Mouse (Mus musculus): Measurements from ENCODE around the gene Ms4a4b.
"Not testable (repeated sequence)": the region's sequence is repeated elsewhere in the genome, so short reads cannot be mapped to it uniquely, and the experiment has no call there.

Ms4a4b gene

DNA sequence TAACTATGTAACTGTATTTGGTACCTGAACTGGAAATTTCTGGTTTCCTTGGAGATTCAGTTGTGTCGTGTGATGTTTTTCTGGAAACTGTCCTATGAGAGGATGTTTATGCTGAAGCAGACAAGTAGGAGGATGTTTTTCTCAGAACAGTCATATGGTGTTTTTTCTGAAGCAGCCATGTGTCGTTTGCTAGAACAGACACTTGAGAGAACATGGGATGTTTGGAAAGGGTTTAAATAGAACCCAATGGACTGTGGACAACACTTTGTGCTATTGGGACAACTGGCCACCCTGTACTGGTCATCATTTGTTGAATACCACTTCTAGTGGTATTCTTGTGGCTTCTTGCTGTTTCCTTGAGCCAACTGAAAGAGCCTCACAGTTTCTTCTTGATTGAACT lies 42.4 kb downstream of the Ms4a4b start, which contains the start of gene Gm8369:
Gm8369 (plus strand) TSS at position 193 of the 400 bp plus-strand sequence.
- DNase-seq (ENCODE audit: low read depth in 2 of 2, low spot score in 2 of 2): peak in 1 of 2 experiments; percentile 51

DNA sequence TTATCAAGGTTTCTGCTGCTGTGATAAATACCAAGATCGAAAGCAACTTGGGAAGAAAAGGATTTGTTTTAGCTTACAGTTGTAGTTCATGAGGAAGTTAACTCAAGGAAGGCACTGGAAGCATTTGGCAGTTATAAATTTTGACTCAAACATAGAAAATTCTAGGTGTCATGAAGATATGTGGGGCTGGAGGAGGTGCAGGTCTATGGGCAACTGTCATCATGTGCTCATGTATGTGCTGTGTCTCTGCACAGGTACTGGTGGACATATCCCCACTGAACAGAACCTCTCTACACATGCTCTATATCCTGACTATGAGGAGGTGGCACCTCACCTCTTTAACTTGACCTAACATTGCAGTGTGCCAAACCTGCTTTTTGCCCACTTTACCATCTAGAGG lies 43.2 kb downstream of the Ms4a4b start:
- no peak for DNase-seq (ENCODE audit: low read depth in 2 of 2, low spot score in 2 of 2)

DNA sequence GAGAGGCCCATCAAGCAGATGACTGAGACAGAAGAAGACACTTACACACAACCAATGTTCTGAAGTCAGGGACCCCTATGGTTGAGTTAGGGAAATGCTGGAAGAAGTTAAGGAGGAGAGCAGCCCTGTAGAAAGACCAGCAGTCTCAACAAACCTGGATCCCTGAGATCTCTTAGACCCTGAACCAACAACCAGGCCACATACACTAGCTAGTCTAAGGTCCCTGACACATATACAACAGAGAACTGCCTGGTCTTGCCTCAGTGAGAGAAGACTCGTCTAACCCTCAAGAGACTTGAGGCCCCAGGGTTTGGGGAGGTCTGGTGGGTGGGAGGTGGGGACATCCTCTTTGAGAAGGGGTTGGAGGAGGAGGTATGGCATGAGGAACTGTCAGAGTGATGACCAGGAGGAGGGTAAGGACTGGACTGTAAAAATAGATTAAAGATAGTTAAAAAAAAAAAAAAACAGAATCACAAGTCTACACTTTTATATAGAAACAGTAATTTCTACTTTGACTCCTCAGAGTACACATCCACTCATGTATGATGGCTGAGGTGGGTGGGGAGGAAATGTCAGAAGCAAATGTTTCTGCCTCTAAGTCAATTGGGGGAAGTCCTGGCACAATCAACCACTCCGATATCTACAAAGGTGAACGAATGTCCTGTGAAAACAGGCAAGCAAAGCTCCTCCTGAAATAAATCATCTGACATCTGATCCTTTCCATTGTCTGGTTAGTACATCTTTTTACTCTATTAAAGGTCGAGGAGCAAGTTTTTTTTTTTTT lies 48.2 kb downstream of the Ms4a4b start:
- no peak for DNase-seq (ENCODE audit: low read depth in 2 of 2, low spot score in 2 of 2)

DNA sequence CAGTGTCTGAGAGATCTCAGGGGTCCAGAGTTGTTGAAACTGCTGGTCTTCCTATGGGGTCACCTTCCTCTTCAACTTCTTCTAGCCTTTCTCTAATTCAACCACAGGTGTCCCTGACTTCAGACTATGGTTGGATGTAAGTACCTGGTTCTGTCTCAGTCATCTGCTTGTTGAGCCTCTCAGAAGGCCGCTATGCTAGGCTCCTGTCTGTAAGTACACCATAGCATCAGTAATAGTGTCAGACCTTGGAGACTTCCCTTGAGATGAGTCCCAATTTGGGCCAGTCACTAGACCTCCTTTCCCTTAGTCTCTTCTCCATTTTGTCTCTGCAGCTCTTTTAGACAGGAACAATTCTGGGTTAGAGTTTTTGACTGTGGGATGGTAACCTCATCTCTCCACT lies 49.3 kb downstream of the Ms4a4b start:
- no peak for DNase-seq (ENCODE audit: low read depth in 2 of 2, low spot score in 2 of 2)

DNA sequence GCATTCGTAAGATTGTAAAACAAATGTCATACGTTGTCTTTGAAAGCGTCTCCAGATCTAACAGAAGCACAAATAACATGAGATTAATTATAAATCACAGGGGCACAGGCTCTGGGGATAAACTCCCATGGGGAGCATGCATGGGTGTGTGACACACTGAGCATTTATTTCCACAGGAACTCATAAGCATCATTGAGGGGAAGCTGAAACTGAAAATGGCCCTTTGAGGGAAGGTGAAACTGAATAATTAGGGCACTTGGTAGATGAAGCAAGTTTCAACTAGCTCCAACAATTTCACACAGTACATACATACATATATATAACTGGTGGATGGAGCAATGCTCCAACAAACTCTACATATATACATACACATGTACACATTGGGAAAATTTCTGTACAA lies 51.2 kb downstream of the Ms4a4b start:
- DNase-seq (ENCODE audit: low read depth in 2 of 2, low spot score in 2 of 2): no peak

DNA sequence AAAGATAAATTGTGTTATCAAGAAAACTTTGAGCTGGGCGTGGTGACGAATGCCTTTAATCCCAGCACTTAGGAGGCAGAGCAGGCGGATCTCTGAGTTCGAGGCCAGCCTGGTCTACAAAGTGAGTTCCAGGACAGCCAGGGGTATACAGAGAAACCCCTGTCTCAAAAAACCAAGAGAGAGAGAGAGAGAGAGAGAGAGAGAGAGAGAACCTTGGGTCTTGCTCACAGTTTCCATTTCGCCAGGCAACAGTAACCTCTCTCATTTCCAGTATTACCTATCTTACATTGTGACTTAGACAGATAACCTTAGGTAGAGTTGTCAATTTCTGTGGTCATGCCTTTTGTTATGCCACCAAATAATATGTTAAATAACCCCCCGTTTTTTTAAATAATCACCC lies 53.0 kb downstream of the Ms4a4b start:
- DNase-seq (ENCODE audit: low read depth in 2 of 2, low spot score in 2 of 2): no peak

DNA sequence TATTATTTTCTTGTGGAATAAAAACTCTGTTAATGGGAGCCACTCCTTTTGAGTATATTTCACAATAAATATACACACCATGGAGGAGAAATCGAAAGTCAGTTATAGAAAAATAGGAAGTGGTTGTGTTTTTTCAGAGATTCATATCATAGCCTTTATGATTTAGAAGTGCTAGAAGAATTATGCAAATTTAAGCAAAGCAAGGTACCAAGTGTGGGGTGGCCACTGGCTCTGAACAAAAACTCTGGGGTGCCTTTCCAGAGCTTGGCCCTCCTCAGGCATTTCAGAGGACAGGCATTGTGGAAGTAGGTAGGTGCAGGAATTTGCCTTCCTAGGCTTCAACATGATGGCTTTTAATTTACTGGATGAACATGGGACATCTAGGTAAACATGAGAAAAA lies 53.9 kb downstream of the Ms4a4b start:
- not testable (repeated sequence) for DNase-seq (ENCODE audit: low read depth in 2 of 2, low spot score in 2 of 2)

DNA sequence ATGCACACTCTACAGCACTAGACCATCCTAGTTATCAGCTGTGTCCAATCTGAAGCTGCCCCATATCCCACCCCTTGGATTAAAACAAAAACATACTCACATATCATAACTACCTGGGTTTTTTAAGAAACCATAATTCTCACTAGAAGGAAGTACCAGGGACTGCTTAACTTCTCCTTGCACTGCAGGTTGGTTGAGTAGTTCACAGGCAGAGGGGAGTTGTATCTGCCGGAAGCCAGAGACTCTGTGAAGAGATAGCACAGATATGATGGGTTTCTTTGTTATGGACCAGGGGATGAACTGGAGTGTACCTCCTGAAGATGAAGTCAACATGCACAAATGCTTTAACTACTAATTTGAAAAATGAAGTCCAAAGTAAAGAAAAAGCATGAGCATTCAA lies 57.4 kb downstream of the Ms4a4b start:
- no peak for DNase-seq (ENCODE audit: low read depth in 2 of 2, low spot score in 2 of 2)

DNA sequence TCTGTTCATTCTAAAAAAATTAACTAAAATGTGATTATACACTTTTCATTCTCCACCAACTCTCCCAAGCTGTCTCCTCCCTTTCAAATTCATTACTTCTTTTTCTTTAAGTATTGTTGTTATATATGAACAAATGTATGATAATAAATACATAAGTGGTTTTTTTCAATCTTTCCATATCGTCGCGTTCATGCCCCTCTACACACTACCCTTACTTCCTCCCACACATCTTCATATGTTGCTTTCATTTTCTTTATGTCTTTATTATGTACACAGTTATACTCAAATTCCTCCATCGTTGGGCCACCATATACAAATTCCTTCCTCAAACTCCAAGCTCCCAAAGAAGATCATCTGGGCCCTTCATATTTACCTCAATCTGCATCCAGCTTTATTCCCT lies 58.0 kb downstream of the Ms4a4b start:
- DNase-seq (ENCODE audit: low read depth in 2 of 2, low spot score in 2 of 2): no peak

DNA sequence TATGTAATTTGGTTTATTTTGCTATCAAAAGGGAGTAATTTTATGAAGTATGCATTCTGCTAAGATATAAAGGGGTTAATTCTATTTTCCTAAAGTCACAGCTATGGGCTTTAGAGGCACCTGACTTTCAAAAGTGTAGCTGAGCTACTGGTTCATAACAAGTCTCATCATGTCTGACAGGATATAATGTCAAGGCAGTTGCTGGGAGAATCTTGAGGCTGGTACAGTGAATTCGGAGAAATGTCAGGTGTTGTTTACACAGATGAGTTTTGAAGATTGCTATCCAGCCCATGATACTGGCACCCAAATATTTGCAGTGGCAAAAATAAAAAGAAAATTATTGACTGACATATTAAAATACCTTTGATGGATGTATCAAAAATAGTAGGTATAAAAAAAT lies 61.5 kb downstream of the Ms4a4b start:
- DNase-seq (ENCODE audit: low read depth in 2 of 2, low spot score in 2 of 2): no peak

DNA sequence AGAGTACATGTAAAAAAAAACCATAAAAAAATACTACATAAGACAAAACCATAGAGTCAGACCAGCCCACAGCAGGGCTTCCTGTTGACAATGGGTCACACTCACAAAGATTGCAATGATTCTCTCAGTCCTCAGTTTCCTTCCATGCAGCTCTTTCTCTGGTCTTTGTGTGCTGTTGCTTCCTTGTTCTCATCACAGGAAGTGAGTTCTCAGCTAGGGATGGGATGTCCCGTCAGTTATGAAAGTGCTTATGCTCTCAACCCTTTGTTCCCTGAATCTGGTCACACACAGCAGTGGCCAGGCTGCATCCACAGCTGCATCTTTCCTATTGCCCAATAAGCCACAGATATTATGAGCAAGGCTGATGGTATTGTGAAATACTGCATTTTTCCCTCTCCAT lies 70.1 kb downstream of the Ms4a4b start:
- DNase-seq (ENCODE audit: low read depth in 2 of 2, low spot score in 2 of 2): no peak

DNA sequence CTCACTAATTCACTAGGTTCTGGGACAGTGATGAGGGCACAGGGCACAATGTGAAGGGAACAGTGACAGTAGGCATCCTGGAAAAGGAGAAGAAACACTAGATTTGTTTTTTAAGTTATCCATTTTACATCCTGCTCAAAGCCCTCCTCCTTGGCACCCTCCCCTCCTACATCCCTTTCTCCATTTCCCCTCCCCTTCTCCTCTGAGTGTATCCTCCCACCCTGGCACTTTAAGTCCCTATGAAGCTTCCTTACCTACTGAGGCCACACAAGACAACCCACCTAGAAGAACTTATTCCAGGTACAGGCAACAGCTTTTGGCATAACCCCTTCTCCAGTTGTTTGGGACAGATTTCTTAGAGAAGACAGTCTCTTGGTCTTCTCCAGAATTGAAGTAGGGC lies 72.9 kb downstream of the Ms4a4b start, which contains the start of gene Ms4a6b:
Ms4a6b (plus strand) TSS at position 267 of the 400 bp plus-strand sequence.
- DNase-seq (ENCODE audit: low read depth in 2 of 2, low spot score in 2 of 2): peak in 1 of 2 experiments; percentile 39
